Mouse (Mus musculus) olfactory bulb, adult 2 months (tissue): ENCODE data around the gene Sparcl1.

Experiments used
- CTCF ChIP-seq: fragments of 200-500 bp; IDR thresholded peaks from 2 replicates; pipeline ENCODE4 v1.5.1; 2012; ENCODE audit warnings: low read depth, mild to moderate bottlenecking, low read length, moderate library complexity; ENCODE audit not compliant: insufficient read depth
- POLR2A ChIP-seq: fragments of 200-500 bp; IDR thresholded peaks from 2 replicates; pipeline ENCODE4 v1.6.1; 2012; ENCODE audit warnings: mild to moderate bottlenecking, low read depth, low read length, moderate library complexity; ENCODE audit not compliant: insufficient read depth

GRCm38 (mm10) chr5:104077508-104077907, 36.0 kb downstream of the Sparcl1 start, which contains the start of gene Gm17660:
- no peak for TF ChIP-seq CTCF
- no peak for TF ChIP-seq POLR2A
